Mouse (Mus musculus) midbrain, embryonic 12.5 days (tissue): ENCODE measurements around the gene Gm17651. TPM values are rescaled to one million over a fixed set of nuclear protein-coding genes. Genes with fewer than 3 reads are reported as not detected.

Source experiments
- ATAC-seq: fragments of 200-750 bp; cut with Nextera tagmentation; 2 replicates; pipeline ENCODE4 v1.8.0; 2017; ENCODE audit warnings: low read depth, moderate TSS enrichment, moderate library complexity; ENCODE audit not compliant: low FRiP score
- H3K27ac ChIP-seq: fragments of 300-500 bp; sonication (generic); replicated peaks from 2 replicates; pipeline ENCODE4 v1.5.1; 2016; ENCODE audit warnings: mild to moderate bottlenecking
- H3K27me3 ChIP-seq: fragments of 300-500 bp; sonication (generic); 2 replicates; pipeline ENCODE4 v1.6.1; 2016; ENCODE audit warnings: mild to moderate bottlenecking
- H3K36me3 ChIP-seq: fragments of 300-500 bp; sonication (generic); 2 replicates; pipeline ENCODE4 v1.6.1; 2016
- H3K4me1 ChIP-seq: fragments of 300-500 bp; sonication (generic); 2 replicates; pipeline ENCODE4 v1.6.1; 2016
- H3K4me2 ChIP-seq: fragments of 300-500 bp; sonication (generic); replicated peaks from 2 replicates; pipeline ENCODE4 v1.6.1; 2016; ENCODE audit warnings: mild to moderate bottlenecking, moderate library complexity
- H3K4me3 ChIP-seq: fragments of 300-500 bp; sonication (generic); 2 replicates; pipeline ENCODE4 v1.5.1; 2016; ENCODE audit warnings: mild to moderate bottlenecking
- H3K9ac ChIP-seq: fragments of 300-500 bp; sonication (generic); replicated peaks from 2 replicates; pipeline ENCODE4 v1.6.1; 2016; ENCODE audit warnings: mild to moderate bottlenecking, moderate library complexity
- H3K9me3 ChIP-seq: fragments of 300-500 bp; sonication (generic); 2 replicates; pipeline ENCODE4 v1.6.1; 2016; ENCODE audit warnings: mild to moderate bottlenecking
- WGBS: fragments of 180-500 bp; shearing (Covaris S2); methylation state at CpG from one replicate; pipeline ENCODE4 v1.1.7; 2016; 5-methylcytosine and 5-hydroxymethylcytosine counted together
- polyA plus RNA-seq: library from polyadenylated mRNA; unstranded; fragments of >200 nt; fragmentation: Nextera tagmentation; extraction: Ambion mirVana; gene quantifications from 2 replicates; pipeline ENCODE4 v1.2.1, GENCODE M21; 2016

Gm17651 gene
- polyA plus RNA-seq, 1 experiment from 2014 or later = not detected

GRCm38 (mm10) chr3:97691443-97692017 lies 17.0 kb upstream of the Gm17651 start:
- Histone ChIP-seq H3K4me2 (no peak overlapping the region), H3K4me1 (no peaks in the 10 kb centered on the region), H3K9me3 (no peaks in the 10 kb centered on the region), H3K9ac (0 out of 2 replicates have a peak overlapping the region, but pooled peaks have one; percentile 2), H3K27ac (no peak overlapping the region), H3K36me3 (no peaks in the 10 kb centered on the region), H3K27me3 (no peaks in the 10 kb centered on the region), H3K4me3 (no peak overlapping the region)
- ATAC-seq = no peak
- WGBS = 73% methylated on average over 12 of the region's 12 CpGs

DNA sequence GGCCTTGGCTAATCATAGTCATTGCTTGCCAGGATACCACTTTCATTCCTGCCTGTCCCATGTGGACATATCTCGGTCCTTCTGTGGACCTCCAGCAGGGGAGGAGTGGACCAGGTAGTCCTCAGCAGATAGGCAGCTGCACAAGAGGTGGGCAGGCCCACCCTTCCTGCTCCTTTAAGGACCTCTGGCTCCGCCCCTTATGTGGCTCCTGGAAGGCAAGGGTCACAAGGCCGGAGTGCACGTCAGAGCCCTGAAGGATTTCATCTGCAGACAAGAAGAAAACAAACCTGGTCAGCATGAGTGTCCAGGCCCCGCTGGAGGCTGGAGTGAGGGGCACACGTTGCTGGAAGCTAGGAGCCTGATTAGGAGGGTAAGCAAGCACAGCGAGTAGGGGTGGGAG lies 16.1 kb upstream of the Gm17651 start:
- 66% methylated on average over 7 of the region's 7 CpGs for WGBS

GRCm38 (mm10) chr3:97689289-97689688 lies 14.8 kb upstream of the Gm17651 start:
- no peak for ATAC-seq
- H3K4me3 ChIP-seq = no peak overlapping the region

More for the DNA sequence above, 16.1 kb upstream of the Gm17651 start:
- no peaks in the 10 kb centered on the region for H3K4me1 ChIP-seq
- no peak overlapping the region for H3K4me2 ChIP-seq
- no peak overlapping the region for H3K9ac ChIP-seq
- H3K36me3 ChIP-seq = no peaks in the 10 kb centered on the region
- no peaks in the 10 kb centered on the region for H3K27me3 ChIP-seq
- H3K9me3 ChIP-seq = no peaks in the 10 kb centered on the region
- no peak overlapping the region for H3K4me3 ChIP-seq
- H3K27ac ChIP-seq = no peak overlapping the region
- no peak for ATAC-seq

DNA sequence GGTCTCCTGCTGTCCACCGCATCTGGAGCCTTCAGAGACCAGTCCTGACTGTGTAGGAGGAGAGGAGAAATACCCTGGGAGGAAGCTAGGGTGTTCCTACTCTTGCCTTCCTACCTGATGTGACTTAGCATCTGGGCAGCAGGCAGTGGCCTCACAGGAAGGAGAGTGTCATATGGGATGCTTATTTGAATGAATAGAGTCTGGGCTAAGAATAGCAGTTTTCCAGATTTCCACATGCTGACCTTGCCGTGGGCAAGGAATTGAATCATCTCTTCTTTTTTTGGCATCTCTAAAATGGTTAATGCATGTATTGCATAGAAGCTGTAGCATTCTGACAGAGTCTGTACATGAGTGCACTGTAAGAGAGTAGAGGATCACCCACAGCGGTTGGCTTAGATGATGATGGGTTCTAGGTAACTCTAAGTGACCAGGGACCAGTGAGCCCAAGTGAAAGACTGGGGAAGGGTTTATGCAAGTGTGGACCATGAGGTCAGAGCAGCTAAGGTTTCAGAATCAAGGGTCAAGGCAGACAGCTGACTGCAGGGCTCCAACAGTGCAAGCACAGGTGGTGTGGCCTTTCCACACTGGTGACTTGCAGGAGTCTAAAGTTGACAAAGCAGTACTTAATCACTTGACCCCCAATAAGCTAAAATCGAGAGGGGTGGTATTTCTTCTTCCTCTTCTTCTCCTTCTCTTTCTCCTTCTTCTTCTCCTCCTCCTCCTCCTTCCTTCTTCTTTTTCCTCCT lies 12.1 kb upstream of the Gm17651 start:
- ATAC-seq = no peak
- Histone ChIP-seq H3K9me3 (no peaks in the 10 kb centered on the region), H3K4me2 (no peak overlapping the region), H3K36me3 (no peaks in the 10 kb centered on the region), H3K27me3 (peaks cover 38% of the 10 kb centered on the region), H3K27ac (no peak overlapping the region), H3K4me3 (no peak overlapping the region), H3K4me1 (peaks cover 18% of the 10 kb centered on the region), H3K9ac (no peak overlapping the region)
- 89% methylated on average over 4 of the region's 4 CpGs for WGBS

More at GRCm38 (mm10) chr3:97689289-97689688, 14.8 kb upstream of the Gm17651 start:
- Histone ChIP-seq H3K36me3 (no peaks in the 10 kb centered on the region), H3K27me3 (peaks cover 10% of the 10 kb centered on the region), H3K4me2 (no peak overlapping the region), H3K4me1 (0 out of 2 replicates have a peak, but pooled peaks cover 2% of the 10 kb centered on the region), H3K9ac (no peak overlapping the region), H3K27ac (no peak overlapping the region), H3K9me3 (no peaks in the 10 kb centered on the region)
- 79% methylated on average over 2 of the region's 2 CpGs for WGBS

DNA sequence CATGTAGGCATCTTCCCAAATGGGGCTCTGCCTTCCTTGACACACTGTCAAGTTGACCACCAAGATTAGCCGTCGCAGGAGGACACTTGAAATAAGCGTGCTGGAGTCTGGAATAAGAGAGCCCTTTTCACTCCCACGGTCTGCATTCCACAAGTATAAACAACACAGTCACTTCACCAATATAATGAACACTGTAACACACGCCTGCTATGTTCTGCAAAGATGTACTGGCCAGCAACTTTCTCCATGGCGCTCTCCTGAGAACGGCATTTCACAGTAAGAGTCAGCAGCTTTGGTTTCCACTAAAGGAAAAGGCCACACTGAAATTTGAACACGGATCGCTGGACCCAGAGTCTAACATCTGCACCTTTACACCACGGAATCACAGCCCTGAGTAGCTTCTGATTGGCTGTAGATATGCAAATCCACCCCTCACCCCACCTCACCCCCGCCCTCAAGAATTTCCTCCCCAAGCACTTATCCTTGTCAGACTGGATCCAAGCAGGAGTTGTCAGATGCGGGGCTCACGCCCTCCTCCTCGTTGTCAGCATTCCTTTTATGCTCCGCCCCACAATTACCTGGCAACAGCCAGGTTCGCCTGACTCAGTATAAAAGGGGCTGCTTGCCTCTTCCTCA lies 9.2 kb upstream of the Gm17651 start:
- H3K4me2 ChIP-seq = peak overlapping the region; percentile 24
- H3K9me3 ChIP-seq = no peaks in the 10 kb centered on the region
- peaks cover 22% of the 10 kb centered on the region for H3K4me1 ChIP-seq
- ATAC-seq = no peak
- H3K27ac ChIP-seq = no peak overlapping the region
- WGBS = 6% methylated on average over 16 of the region's 16 CpGs
- no peak overlapping the region; the same call in 1 of the 2 replicates for H3K9ac ChIP-seq
- H3K4me3 ChIP-seq = no peak overlapping the region
- peaks cover 58% of the 10 kb centered on the region for H3K27me3 ChIP-seq
- no peaks in the 10 kb centered on the region for H3K36me3 ChIP-seq

GRCm38 (mm10) chr3:97682576-97682975 lies 8.1 kb upstream of the Gm17651 start:
- no peaks in the 10 kb centered on the region for H3K9me3 ChIP-seq

GRCm38 (mm10) chr3:97682159-97682502 lies 7.6 kb upstream of the Gm17651 start:
- WGBS = under 1% methylated on average over 11 of the region's 11 CpGs
- no peaks in the 10 kb centered on the region for H3K9me3 ChIP-seq
- no peak overlapping the region for H3K27ac ChIP-seq
- peak overlapping the region; percentile 42 for H3K4me3 ChIP-seq
- no peaks in the 10 kb centered on the region for H3K36me3 ChIP-seq
- no peak for ATAC-seq
- peaks cover 22% of the 10 kb centered on the region for H3K4me1 ChIP-seq
- no peak overlapping the region for H3K9ac ChIP-seq
- H3K4me2 ChIP-seq = peak overlapping the region; percentile 71
- H3K27me3 ChIP-seq = peaks cover 58% of the 10 kb centered on the region

More at GRCm38 (mm10) chr3:97682576-97682975, 8.1 kb upstream of the Gm17651 start:
- H3K9ac ChIP-seq = no peak overlapping the region
- no peaks in the 10 kb centered on the region for H3K36me3 ChIP-seq
- peak overlapping the region; percentile 71; the same call in 1 of the 2 replicates for H3K4me2 ChIP-seq
- H3K4me3 ChIP-seq = no peak overlapping the region
- no peak for ATAC-seq
- peaks cover 58% of the 10 kb centered on the region for H3K27me3 ChIP-seq
- H3K27ac ChIP-seq = no peak overlapping the region
- 23% methylated on average over 5 of the region's 5 CpGs for WGBS
- H3K4me1 ChIP-seq = peaks cover 22% of the 10 kb centered on the region

GRCm38 (mm10) chr3:97681321-97682158 lies 7.0 kb upstream of the Gm17651 start:
- peaks cover 58% of the 10 kb centered on the region for H3K27me3 ChIP-seq
- ATAC-seq = peak; percentile 38
- peak overlapping the region; percentile 71 for H3K4me2 ChIP-seq
- H3K4me3 ChIP-seq = peak overlapping the region; percentile 42
- H3K9me3 ChIP-seq = no peaks in the 10 kb centered on the region
- H3K27ac ChIP-seq = no peak overlapping the region
- no peaks in the 10 kb centered on the region for H3K36me3 ChIP-seq
- peaks cover 22% of the 10 kb centered on the region for H3K4me1 ChIP-seq
- 1% methylated on average over 33 of the region's 33 CpGs for whole genome bisulfite sequencing
- H3K9ac ChIP-seq = peak overlapping the region; percentile 39; the same call in 1 of the 2 replicates

DNA sequence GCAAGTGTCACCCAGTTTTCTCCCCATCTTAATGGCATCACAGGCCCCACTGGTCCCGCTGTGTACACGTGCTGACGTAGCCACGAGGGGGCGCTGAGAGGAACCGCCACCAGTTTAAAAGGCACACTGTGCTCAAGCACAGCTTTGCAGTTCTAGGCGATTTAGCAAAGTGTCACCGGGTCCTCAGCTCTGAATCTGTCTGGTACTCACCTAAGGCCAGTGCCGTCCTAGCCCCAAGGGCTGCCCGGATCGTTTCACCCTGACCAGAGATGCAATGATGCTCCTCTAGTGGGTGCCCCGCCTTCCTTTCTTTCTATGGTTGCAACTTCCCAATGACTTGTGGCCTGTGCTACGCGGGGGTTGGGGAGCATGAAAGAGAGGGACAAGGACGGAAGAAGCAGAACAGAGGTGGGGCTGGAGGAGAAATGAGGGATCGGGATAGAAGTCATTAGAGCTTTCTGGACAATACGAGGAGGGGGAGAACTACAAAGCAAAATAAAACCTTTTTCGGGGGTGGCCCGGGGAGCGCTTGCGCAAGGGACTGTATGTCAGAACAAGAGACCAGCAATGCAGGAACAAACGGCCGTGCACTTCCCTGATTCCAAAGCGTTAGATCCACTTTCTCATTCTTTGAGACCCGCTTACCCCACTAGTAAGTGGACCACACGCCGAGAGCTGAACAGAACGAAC lies 6.3 kb upstream of the Gm17651 start:
- Histone ChIP-seq H3K4me1 (peaks cover 22% of the 10 kb centered on the region), H3K4me3 (peak overlapping the region; percentile 42), H3K27me3 (peaks cover 58% of the 10 kb centered on the region), H3K36me3 (no peaks in the 10 kb centered on the region), H3K4me2 (peak overlapping the region; percentile 71), H3K27ac (no peak overlapping the region), H3K9me3 (no peaks in the 10 kb centered on the region), H3K9ac (peak overlapping the region; percentile 39)
- 1% methylated on average over 28 of the region's 28 CpGs for WGBS
- peak; percentile 77 for ATAC-seq

DNA sequence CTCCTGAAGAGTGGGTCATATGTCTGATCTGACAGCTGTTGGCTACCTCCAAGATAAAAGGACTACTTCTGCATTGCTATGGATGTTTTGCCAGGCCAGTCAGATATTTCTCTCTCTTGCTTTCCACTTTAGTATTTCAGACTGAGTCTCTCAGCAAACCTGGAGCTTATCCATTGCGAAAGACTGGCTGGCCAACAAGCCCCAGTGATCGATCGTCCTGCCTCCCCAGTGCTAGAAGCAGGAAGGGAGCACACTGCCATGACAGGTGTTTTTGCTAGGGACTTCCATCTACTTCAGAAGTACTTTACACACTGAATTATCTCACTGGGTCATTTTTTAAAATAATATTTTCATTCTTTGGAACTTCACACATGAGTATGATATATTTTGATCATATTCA lies 3.9 kb upstream of the Gm17651 start:
- ATAC-seq = no peak
- Histone ChIP-seq H3K9ac (no peak overlapping the region), H3K36me3 (no peaks in the 10 kb centered on the region), H3K4me1 (peaks cover 12% of the 10 kb centered on the region), H3K4me2 (no peak overlapping the region), H3K4me3 (no peak overlapping the region), H3K27me3 (peaks cover 39% of the 10 kb centered on the region), H3K27ac (no peak overlapping the region), H3K9me3 (no peaks in the 10 kb centered on the region)
- 100% methylated on average over 3 of the region's 3 CpGs for WGBS

DNA sequence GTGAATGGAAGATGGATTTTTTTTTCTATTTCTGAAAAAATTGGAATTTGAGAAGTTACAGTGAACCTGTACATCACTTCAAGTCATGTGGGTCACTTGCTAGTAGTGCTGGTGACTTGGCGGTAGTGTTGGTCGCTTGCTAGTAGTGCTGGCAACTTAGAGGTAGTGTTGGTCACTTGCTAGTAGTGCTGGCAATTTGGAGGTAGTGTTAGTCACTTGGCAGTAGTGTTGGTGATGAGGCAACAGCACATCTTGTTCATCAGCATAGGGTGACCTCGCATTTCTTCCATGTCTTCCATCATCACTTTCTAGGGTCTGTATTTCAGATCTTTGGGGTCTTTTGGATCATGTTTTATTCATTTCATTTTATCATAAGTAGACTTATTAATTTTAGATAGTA lies 1.6 kb upstream of the Gm17651 start:
- H3K36me3 ChIP-seq = peaks cover 3% of the 10 kb centered on the region; the same call in 1 of the 2 replicates
- peaks cover 16% of the 10 kb centered on the region for H3K27me3 ChIP-seq
- H3K4me3 ChIP-seq = no peak overlapping the region
- H3K9me3 ChIP-seq = no peaks in the 10 kb centered on the region
- no peak overlapping the region for H3K4me2 ChIP-seq
- no peak overlapping the region for H3K9ac ChIP-seq
- no peaks in the 10 kb centered on the region for H3K4me1 ChIP-seq
- H3K27ac ChIP-seq = no peak overlapping the region
- ATAC-seq = no peak
- 95% methylated on average over 3 of the region's 3 CpGs for WGBS
